Mouse (Mus musculus): ENCODE data around the gene Esyt2.

Esyt2 gene

DNA sequence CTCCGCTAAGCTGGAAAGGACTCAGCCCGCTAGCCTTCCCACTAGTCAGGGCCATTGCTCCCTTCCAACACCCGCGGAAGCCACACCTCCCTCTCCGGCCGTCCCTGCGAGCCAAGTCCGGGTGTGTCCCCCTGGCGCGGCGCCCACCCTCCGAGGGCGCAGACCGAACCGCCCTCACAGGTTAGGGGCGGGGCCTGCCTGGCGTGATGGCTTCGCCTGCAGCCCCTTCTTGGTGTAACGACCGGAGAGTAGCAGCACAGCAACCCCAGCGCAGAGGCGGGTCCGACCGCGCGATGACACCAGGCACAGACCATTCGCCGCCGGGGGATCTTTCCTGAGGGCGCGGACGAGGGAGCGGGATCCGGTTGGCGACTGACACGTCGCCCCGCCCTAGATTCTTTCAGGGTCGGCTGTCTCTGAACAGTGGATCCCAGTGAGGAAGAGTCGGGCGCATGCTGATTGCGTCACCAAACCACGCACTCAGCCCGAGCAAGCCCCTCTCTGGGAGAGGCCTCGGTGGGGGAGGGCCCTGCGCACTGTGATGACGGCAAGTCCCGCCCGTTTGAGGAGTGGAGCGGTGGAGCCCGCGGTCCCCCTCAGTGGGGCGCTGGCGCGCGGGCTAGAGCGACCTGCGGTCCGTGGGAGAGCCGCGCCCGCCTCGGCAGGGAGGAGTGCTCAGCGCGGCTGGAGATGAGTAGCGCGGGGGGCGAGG is at the start of gene Esyt2:
Esyt2 (plus strand) TSS at position 544 of the 712 bp plus-strand sequence.
- in situ Hi-C loops (cut with MboI, MseI): loop anchor here (5.0 to 25.0 kb wide), 2 partner anchors 121 to 1556 kb away; no protein-coding TSS in a partner anchor

DNA sequence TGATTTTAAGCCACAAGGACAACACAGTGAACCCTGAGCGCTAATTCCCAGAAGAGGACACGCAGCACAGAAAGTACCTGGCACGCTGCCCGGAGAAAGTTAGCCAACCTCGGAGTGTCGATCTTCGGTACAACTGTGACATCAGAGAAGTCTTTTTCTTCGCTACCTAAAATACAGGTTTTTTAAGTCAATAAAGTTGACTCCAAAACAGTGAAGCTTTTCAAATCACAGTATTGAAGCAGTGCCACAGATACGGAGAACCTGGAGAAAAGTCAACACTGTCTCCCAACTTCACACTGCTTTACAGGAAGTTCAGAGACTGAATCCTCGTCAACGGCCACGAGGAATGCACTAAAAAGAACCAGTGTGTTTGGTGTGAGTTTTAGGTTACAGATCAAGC is 49.4 kb upstream of the Esyt2 start:
- in situ Hi-C loops (cut with MboI, MseI): no loop called here

DNA sequence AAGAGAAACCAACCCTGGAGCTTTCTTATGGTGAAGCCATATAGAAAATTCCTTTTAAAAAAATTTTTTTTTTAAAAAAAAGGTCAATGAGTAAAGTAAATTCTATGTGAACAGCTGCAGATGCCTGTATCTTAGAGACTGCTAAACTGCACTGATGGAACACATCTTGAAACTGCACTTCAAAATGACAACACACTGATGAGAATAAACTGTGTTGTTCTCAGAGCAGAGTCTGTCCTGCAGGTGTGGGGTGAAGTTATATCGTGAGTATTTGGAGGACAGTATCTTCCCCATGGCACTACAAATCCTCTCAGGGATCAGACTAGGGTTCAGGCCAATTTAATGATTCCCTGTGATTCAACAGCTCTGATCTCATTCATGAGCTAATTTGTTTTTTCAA is 48.9 kb upstream of the Esyt2 start:
- in situ Hi-C loops (cut with MboI, MseI): no loop called here

DNA sequence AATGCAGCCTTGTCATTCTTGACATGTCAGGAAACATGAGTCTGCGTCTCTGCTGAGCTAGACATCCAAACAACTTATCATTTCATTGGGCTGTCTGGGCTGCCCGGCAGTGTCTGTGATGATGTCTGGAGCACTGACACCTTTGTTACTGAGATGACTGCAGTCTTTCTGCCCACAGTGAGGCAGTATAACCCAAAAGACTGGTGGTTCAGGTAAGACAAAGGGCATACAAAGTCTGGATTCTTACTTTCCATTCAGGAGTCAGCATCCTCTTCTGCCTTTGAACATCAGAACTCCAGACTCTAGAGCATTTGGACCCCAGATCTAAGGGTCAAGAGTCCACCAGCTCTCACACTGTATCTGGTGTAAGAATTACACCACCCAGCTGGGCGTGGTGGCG is 45.6 kb upstream of the Esyt2 start:
- in situ Hi-C loops (cut with MboI, MseI): no loop called here

DNA sequence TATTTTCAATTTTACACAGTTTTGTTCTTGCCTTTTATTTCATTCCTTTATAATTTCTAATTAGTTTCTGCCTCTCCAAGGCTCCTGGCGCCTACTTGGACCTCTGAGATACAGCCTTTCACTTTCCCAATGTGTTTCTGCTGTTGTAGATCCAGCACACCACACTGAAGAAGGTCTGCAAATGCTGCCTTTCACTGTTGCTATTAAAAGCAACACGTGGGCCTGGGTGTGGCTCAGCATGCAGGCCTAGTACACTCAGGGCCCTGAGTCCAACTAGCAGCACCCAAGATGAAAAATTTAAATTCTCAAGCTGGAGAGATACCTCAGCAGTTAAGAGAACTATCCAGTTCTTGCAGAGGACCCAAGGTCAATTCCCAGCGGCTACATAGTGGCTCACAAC is 44.3 kb upstream of the Esyt2 start:
- in situ Hi-C loops (cut with MboI, MseI): no loop called here

DNA sequence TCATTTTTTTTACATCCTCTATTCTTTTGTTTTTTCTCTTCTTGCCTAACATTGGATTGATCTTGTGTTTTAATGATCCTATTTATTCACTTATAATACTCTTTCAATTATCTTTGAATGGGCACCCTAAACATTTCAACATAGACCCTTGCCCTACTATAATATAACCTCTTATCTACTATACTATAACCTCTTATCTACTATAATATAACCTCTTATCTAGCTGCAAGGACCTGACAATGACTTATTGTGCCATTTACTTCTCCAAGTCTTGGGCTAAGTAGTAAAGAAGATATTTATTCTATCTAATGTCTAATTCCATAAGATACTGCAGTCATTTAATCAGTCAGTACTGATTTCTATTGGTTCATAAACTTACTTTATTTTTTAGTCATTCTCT is 42.6 kb upstream of the Esyt2 start:
- in situ Hi-C loops (cut with MboI, MseI): no loop called here

DNA sequence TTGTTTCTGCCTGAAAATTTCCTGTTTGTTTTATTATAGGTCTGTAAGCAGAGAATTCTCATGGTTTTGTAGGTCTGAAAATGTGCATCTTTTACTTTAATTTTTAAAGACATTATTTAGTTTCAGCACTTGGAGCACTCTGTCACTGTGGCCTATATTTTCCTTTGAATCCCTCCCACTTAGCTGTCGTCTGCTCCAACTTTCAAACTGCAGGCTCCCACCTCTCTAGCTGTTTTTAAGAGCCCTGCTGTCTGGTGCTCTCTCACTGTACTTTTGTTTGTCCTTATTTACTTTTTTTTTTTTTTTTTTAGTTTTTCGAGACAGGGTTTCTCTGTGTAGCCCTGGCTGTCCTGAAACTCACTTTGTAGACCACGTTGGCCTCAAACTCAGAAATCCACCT is 42.2 kb upstream of the Esyt2 start:
- in situ Hi-C loops (cut with MboI, MseI): no loop called here

DNA sequence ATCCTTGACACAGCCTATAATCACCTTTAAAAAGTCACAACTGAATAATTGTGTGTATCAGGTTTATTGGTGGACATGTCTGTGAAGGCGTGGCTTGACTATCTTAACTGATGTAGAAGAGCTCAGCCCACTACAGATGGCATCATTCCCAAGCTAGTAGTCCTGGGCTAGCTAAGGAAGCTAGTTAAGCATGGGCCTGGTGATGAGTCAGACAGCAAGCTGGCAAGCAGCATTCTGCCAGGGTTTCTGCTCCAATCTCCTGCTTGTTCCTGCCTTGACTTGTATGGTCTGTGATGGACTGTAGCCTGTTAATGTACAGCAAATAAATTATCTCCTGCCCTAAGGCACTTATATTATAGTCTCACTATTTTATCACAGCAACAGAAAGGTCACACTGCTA is 36.4 kb upstream of the Esyt2 start:
- in situ Hi-C loops (cut with MboI, MseI): no loop called here

DNA sequence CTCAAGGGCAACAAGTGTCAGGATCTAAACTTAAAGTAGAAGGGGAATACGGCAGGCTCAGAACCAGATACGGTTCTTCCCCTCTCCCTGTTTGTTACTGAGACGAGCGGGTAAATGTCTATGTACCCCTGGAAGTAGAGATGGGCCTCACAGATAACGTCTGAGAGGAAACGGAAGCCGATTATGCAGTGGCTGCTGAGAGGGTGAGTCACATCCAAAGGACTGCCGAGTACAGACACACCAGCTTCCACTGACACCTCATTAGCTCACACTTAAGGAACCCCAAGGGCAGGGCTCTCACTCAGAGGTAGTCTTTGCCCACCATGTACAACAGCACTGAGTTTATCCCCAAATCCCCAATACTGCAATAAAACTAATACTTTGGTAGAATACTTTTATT is 26.3 kb upstream of the Esyt2 start:
- in situ Hi-C loops (cut with MboI, MseI): no loop called here

DNA sequence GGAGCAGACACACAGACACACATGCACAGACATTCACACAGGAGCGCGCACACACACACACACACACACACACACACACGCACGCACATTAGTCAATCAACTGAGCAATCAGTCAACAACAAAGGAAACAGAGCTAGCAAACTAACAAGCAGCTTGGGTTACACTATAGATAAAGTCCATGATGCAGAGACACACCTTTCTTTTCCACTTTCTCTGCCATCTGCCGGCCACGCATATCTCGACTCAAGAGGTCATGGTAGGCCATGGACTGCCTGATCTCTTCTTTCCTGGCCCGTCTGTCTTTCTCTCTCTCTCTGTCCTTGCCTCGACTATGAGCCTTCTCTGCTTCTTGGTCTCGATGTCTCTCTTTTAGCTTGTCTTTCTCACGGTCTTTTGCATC is 25.4 kb upstream of the Esyt2 start:
- in situ Hi-C loops (cut with MboI, MseI): no loop called here

DNA sequence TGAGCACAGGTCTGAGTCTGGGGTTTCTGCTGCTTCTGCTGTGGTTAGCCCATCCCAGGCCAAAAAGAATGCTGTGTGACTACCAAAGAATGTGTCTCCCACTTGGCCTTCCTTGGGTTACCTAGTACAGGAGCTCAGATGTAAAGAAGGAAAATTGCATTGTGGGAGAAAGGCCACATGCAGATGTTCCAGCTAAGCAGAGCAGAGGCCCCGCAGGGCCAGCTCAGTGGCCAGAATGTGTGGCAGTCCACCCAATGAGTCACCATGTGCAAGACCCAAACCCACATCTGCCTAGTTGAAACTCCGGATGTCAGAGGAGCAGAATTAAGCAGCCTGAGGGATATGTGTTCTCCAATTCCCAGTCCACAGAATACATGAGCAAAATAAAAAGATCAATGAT is 22.7 kb upstream of the Esyt2 start:
- in situ Hi-C loops (cut with MboI, MseI): no loop called here

DNA sequence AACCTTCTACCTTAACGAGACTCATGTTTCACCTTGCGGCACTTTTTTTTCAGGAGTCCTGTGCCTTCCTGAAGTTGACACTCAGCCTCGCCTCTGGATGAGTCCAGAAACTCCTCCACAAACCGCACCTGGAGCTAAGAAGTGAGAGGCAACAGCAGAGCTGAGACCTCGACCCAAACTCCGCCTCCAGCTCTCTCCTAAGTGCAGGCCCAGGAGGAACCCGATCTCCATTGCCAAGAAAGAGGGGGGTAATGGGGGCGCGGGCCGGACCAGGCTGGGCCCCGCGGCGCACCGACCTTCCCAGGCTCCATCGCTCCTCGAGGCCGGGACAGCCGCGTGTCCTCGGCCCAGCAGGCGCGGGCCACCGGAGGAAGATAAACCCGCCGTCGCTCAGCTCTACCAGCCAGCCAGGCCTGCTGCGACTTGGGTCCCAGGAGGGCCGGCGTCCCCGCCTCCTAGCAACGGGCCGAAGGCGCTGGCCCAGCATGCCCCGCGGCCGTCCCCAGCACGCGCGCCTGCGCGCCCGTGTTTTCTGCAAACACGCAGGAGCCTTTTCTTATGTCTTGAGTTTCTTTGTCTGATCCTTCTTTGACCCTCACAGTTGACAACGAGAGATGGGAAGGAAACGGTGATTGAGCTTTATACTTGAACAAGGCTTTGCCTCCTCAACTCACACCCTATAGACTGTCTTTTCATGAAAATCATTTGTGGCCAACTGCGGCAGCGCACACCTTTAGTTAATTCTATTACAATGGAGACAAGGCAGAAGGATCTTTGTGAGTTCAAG is 18.2 kb upstream of the Esyt2 start, which contains the start of gene Wdr60:
Wdr60 (minus strand) TSS at position 468 of the 787 bp plus-strand sequence.
- in situ Hi-C loops (cut with MboI, MseI): no loop called here

DNA sequence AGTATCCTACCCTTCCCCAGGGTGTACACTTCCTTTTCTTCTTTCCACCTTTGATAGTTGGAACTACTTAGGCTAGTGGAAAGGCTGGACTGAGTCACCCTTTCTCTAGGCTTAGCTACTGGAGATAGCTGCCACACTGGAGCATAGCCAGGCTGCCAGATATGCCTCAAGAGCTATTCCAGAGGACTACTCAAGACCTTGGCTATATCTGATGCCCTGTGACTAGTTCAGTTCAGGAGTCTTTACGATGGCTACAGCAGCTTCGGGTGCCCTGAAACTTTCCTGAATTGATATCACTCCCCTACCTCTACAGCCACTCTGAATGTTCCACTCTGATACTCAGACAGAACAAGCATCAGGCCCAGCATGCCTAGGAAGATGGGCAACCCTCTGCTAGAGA is 16.2 kb upstream of the Esyt2 start:
- in situ Hi-C loops (cut with MboI, MseI): no loop called here

DNA sequence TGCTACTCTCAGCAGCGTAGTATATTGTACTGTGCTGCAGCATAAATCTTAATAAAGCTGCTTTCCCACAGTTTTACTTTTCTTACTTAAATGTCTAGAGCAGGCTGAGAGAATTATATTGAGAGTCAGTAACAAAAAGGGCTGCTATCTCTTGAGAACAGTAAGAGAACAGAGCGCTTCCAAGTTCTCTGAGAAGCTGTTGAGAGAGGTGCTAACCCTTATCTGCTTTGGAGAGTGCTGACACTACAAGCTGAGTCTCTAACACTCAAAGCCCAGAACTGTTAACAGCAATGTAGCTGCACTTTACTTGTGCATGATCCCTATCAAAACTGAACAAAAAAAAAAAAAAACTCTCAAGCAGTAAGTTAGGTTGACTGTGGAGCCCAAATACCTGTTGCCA is 15.7 kb upstream of the Esyt2 start:
- in situ Hi-C loops (cut with MboI, MseI): no loop called here

DNA sequence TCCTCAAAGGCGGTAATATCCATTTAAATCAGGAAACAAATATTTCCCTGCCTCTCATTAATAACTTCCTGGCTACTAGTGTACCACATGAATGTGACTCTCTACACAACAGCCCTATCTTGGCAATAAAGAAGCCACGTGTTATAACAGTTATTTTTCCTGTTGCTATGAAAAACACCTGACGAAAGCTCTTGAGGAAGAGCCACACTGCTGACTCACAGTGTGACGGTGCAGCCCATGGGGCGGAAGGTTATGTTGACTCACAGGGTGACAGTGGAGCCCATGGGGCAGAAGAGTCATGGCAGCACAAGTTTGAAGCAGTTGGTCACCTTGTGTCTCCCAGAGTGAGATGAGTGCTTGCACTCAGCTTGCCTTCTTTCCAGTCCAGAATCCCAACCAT is 11.5 kb upstream of the Esyt2 start:
- in situ Hi-C loops (cut with MboI, MseI): no loop called here

DNA sequence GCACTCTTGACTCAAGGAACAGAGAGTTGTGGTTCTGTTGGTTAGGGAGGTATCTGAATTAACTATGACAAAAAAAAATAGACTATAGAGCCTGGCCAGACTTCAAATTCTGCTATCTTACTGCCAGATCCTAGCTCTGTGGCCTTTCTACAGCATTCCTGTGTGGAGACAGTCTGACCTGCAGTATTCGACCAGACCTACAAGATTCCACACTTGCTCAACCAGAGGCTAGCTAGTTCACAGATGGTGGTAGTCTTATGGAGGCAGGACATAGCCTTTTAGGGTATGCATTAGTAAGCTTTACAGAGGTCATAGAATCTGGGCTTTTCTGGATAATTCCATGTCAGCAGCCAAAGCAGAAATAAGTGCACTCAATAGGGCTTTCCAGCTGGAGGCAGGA is 10.5 kb upstream of the Esyt2 start:
- in situ Hi-C loops (cut with MboI, MseI): no loop called here

DNA sequence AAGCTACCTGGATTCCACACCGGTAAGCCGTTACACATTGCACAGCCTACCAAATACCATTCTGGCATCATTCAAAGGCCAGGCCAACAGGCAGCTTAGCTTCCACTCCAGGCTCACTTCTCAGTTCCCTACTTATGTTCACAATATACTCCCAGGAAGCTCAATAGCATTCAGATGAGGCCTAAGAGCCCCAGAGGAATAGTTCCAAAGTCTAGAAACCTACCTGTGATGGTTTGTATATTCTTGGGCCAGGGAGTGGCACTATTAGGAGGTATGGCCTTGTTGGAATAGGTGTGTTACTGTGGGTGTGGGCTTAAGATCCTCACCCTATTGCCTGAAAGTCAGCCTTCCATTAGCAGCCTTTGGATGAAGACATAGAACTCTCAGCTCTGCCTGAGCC is 9.9 kb upstream of the Esyt2 start:
- in situ Hi-C loops (cut with MboI, MseI): no loop called here

DNA sequence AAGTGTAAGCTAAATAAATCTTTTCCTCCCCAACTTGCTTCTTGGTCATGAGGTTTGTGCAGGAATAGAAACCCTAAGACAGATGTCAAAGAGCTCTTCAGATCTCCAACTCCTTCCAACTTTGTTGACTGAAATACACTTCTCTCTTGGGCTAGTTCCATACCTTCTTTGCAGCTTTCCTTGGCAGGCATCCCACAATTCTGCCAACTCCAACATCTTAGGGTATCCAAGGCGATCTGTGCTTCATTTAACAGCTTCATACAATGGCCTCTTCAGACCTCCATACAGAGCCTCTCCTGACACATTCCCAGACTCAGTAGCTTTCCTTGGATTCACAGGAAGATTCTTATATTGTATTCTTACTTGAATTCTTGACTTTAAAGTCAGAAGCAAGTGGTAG is 7.3 kb upstream of the Esyt2 start:
- in situ Hi-C loops (cut with MboI, MseI): no loop called here

DNA sequence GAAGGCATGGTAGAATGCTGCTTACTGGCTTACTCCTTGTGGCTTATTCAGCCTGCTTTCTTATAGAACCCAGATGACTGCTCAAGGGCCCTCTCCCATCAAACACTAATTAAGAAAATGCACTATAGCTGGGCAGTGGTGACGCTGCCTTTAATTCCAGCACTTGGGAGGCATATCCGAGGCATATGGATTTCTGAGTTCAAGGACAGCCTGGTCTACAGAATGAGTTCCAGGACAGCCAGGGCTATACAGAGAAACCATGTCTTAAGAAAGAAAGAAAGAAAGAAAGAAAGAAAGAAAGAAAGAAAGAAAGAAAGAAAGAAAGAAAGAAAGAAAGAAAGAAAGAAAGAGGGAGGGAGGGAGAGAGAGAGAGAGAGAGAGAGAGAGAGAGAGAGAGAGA is 5.9 kb upstream of the Esyt2 start, which contains the start of gene Gm11027:
Gm11027 (plus strand) TSS at position 301 of the 400 bp plus-strand sequence.
- in situ Hi-C loops (cut with MboI, MseI): loop anchor here (25.0 kb wide), 1 partner anchor 1562 kb away; no protein-coding TSS in a partner anchor

DNA sequence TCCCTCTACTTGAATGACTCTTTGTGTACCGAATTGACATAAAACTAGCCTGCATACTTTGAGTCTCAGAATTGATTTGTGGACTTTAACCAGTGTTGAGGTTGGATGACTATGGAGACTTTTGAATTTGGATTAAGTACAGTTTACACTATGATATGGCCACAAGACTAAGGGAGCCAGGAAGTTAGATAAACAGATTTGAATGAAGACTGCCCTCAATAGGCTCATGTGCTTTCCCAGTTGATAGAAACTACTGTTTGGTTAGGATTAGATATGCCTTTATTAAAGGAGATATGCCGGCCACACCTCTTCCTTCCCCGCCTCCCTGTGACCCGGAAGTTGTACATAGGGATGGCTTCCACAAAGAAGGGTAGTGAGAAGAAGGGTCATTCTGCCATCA is 5.4 kb upstream of the Esyt2 start:
- in situ Hi-C loops (cut with MboI, MseI): loop anchor here (25.0 kb wide), 1 partner anchor 1562 kb away; no protein-coding TSS in a partner anchor

DNA sequence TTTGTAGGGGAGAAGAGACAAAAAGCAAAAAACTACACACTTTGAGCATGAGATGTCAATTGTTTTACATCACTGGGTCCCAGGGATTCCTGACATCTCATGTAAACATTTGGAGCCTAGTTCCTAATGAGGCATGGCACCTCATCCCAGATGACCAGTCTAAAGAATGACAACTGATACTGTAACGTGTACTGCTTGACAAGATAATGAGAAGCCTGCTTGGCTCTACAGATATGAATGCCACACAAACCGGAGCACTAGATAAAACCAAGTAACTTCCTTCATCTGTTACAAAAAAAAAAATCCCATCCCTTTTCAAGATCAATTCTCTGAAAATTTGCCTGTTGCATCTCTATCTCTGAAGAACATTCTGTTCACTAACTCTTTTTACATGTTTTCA is 4.0 kb upstream of the Esyt2 start:
- in situ Hi-C loops (cut with MboI, MseI): loop anchor here (25.0 kb wide), 1 partner anchor 1560 kb away; no protein-coding TSS in a partner anchor

DNA sequence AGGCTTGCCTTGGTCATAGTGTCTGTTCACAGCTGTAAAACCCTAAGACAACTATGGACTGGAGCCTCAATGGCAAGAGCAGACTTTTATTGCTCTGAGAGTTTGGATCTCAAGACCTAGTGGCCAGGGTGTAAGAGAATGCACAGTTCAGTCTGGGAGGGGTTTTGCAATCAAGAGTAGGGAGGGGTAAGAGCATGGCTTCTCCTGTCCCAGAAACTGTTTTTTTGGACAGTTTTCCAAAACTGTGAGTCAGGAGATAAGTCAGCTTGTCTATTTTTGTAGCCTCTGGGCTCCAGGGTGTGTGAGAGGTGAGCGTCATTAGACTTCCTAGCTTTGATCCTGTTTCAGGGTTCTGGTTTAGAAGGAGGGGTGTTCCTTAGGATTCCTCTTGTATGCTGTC is 2.5 kb upstream of the Esyt2 start:
- in situ Hi-C loops (cut with MboI, MseI): loop anchor here (25.0 kb wide), 1 partner anchor 1559 kb away; no protein-coding TSS in a partner anchor

DNA sequence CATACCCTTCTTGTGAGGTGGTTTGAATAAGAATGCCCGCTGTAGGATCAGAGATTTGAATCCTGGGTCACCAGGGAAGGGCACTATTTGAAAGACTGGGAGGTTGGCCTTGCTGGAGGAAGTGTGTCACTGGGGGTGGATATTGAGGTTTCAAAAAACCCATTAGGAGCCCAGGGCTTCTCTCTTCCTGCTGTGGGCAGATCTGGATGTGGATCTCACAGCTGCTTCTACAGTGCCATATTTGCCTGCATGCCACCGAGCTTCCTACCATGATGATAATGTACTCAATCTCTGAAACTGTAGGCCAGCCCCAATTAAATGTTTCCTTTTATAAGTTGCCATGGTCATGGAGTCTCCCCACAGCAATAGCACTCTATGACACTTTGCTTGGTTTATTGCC is 1.8 kb upstream of the Esyt2 start:
- in situ Hi-C loops (cut with MboI, MseI): loop anchor here (25.0 kb wide), 1 partner anchor 1558 kb away; no protein-coding TSS in a partner anchor

Data from regulatory T cell (primary cell).